Mouse (Mus musculus) kidney, adult 8-10 months (tissue): ENCODE measurements around the gene St5.

Experiments used
- DNase-seq, 2 experiments: peaks; one replicate each; pipeline ENCODE4 v3.0.0; 2022

The St5 gene

DNA sequence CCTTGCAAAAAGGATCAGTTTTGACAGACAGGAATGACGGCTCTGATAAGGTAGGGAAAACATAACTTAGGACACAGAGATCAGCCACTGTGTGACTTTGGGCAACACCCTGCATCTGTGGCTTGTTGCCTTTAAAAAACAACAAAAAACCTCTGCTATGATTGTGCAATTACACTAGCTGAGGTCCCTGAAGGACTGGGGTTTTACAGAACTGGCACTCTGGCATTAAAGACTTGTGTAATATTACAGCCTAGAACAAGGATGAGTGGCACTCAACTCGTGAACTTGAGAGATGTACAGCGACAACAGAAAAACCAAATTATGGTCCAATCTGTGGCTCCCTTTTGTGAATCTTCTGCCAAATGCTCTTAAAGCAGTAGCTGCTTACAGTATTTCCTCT lies 178.6 kb downstream of the St5 start:
- DNase-seq = no peak

DNA sequence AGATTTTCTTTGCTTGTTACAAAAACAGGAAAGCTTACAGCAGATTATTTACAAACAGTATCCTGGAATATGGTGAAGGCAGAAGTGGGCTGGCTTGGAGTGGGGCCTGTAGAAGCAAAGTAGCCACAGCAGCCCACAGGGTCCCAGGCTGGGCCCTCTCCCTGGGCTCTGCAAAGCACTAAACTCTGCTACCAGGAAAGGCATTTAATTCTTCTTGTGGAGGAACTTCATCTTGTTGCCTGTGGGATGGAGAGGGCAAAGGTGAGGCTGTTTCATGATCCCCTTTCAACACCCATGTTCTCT lies 179.0 kb downstream of the St5 start:
- no peak for DNase-seq

DNA sequence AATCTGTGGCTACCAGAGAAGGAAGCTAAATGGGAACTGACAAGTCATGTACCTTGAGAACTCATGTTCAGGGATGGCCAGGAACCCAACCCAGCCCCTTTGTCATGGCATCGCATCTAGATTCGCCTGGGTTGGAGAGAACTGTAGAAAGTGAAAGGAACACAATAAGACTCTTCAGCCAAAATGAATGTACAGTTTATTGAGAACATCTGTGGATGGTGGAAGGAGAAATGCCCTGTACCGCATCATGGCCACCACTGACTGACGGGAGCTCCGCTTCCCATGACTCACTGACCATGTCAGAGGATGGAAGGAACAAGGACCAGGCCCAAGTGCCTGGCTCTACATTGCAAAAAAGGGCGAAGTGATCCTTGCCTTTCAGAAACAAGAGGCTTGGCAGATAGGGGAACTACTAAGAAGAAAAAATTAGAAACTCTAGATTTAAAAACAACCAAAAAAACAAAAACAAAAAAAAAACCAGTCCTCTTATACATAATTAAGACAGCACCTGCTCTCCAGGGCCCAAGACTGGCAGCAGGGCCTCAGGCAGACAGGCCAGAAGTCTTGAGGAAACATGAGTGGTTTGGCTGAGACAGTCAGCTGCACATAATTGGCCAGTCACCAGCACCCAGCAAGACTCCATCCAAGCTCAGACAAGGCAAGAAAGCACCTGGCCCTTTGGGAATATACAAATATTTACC lies 179.5 kb downstream of the St5 start:
- no peak for DNase-seq

DNA sequence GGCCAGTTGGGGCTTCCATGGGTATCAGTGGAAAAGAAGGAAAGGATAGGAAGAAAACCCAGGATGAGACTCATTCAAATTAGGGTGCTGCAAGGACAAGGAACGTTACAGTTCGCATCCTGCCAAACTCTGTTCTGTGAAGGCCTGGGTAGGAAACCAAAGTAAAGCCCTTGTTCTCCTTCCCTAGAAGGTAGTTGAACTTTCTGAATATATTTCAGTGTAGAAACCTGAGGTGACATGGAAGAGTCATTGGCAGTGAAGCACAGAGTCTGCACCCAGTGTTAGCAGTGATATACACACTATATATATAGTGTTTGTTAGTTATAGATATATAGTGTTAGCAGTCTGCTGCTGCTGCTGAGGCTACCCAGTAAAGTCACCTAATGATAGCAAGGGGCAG lies 180.1 kb downstream of the St5 start:
- no peak for DNase-seq

DNA sequence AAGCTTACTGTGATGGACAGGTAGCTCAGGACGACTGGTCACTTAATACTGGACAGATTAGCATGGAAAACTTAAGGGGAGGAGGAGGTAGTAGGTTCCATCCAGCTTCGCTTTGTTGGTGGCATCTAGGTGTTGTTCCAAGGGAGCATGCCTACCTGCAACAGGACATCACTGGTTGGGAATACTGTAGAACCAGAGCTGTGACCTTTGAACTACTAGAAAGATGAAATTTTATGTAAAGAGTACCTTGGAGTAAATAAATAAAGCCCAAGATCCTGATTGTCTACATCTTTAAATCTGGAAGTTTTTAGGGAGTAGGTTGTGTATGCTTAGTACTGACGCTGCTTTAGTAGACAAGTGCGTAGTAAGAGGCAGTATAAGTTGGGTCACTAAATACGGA lies 181.3 kb downstream of the St5 start:
- no peak for DNase-seq

DNA sequence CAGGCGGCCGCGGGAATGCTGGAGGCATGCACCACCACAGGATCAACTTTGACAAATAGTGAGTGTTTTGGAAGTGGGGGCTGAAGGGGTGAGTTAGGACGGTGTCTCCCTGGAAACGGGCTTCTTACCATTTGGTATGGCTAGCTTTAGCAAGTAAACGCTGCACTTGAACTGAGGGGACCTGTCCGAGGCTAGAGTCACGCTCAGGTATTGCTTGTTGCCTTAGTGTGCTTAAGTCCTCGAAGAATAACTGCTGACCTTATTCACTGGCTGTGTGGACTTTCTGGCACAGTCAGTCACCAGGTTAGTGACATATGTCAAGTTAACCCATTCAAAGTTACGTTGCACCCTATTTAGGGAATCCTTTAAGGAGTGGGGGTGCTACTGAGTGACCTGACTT lies 183.5 kb downstream of the St5 start:
- DNase-seq = no peak

DNA sequence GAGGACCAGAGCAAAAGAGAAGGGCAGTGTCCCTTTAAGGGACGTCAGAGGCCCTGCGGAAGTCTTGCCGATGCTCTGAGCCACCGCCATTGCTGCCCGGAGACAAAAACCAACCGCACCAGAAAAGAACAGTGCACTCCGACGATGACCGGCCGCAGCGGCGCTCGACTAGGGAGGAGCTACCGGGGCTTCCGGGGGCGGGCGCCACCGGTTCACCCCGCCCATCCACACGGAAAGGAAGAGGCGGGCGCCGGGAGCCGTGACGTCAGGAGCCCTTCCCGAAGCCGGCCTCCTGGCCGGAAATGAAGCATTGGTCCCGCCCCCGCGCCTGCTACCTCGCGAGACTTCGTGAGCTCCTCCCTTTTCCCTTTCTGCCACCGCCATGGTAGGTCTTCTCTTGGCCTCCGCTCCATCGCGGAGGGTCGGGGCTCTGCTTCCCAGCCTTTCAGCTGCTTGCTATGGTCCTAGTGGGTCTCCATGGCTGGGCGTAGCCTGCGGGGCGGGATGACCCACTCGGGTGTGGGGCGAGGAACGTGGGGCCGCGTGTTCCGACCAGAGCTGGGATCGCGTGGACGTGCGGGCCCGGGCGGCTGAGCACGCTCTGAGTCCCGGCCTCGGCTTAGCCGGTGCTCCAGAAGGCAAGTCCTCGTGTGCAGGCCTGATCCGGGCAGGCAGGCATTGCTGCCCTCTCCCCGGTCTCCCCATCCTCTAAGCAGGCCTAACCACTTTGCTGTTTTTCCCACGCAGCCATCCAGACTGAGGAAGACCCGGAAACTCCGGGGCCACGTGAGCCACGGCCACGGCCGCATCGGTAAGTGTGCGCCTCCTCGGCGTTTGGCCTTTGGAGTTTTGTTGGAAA lies 184.3 kb downstream of the St5 start, which contains the start of gene Rpl27a:
TSS of gene Rpl27a (plus strand) at position 310 of the 859 bp plus-strand sequence.
- peak; percentile 98 to 99 for DNase-seq

DNA sequence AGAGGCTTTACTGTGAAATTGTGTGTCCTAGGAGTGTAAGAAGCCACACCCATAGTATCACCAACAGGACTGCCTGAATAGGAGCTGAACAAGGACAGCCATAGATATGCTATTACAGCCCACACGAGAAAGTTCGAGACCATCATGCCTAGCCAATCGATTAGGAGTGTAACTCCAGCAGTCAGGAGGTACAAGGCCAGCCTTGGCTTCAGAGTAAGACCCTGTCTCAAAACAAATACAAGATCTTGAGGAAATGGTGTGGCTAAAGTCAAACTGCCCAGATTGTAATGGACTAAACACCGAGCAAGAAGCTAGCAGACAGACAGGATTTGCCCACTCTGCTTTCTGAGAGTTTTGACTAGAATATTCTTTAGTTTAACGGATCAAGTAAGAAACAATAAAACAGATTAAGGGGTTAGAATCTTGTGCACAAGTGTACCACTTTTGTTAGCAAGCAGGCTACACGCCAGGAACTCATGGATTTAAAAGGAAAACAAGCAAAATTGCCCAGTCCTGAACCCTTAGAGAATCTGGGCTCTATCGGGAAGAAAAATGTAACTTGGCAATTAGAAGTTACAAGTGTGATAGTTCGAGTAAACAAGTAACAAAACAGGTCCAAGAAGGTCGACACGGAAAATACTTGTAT lies 185.2 kb downstream of the St5 start:
- peak in 1 of 2 experiments; percentile 12 for DNase-seq

DNA sequence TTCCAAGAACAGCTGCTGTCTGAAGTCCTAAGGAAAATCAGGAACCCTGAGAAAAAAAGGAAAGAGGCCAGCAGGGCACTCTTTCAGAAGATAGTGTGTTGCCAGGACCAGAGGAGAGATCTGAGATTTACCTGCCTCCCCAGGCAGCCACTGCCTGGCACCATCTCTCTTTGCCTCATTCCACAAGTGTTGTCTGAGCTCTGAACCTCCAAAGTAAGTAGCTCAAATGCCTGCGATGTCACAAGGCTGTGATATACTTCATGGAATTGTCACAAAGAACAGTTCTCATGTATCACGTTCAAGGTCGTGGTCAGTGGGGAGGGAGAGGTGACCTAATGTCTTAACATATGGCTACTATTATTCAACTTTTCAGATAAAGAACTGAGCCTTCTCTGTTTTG lies 186.9 kb downstream of the St5 start:
- DNase-seq = no peak

DNA sequence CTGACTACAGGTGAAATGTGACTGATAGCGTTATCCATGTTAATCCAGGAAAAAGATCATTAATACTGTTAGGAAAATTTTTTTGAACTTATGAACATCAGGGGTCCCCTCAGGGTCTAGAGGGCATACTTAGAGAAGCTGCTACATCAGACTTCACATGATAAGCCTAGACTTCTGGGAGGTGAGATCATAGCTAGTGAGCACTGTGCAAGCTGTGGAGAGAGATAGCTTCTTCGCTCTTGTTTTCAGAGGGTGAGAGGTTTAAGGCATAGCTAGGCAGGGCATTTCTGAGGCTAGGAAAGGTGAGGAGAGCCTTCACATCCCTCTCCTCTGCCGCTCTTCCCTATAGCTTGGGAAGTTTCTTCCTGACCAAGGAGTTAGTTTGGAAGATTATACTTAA lies 191.6 kb downstream of the St5 start:
- no peak for DNase-seq

DNA sequence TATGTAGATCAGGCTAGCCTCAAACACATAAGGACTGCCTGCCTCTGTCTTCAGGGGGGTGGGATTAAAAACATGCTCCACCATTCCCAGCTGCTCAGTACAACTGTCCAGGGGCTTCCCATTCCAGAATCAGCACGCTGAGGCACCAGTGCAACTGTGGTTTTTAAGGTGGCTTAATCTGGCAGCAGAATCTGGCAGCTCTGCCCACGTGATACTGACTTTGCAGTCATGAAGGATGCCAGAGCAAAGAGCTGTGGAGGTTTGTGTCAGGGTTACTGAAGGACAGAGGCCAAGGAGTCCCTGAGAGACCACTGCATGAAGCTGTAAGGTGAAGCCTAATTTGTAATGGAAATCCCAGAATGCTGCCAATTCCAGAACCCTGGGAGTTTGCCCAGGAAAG lies 192.6 kb downstream of the St5 start:
- DNase-seq = peak; percentile 19 to 46

DNA sequence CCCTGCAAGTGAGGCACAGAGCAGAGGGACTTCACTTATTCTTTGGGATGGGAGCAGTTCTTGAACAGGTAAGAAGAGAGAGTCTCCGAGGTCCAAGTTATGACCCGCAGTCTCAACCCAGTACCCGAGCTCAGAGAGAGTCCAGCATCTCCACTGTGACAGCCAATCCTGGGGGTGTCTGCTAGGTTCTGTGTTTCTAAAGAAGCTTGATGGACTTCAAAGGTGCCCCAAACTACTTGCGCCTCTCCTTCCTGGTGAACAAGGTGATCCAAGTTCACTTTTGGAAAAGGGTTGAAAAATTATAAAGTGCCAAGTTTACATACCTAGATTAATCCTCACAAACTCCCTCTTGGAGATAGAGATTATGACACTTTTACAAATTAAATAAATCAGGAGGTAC lies 195.4 kb downstream of the St5 start, which contains the start of gene Trim66:
TSS of gene Trim66 (minus strand) at position 101 of the 400 bp plus-strand sequence.
- DNase-seq = no peak

DNA sequence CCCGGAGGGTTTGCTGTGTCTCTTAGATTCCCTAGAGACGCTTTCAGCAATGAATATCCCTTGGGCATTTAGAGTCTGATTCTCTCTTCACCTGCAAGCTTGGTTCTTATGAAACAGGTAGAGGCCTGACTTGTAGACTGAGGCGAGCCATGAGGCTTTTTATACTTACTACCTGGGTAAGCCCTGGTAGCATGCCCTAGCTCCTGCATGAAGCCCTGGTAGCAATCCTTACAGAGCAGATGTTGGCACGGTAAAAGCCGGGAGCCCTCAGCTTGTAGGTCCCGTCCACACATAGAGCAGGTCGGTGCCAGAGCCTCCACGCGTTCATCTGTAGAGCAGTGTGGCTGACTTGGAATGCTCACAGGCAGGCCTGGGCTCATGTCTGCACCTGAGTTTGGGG lies 195.8 kb downstream of the St5 start:
- no peak for DNase-seq

DNA sequence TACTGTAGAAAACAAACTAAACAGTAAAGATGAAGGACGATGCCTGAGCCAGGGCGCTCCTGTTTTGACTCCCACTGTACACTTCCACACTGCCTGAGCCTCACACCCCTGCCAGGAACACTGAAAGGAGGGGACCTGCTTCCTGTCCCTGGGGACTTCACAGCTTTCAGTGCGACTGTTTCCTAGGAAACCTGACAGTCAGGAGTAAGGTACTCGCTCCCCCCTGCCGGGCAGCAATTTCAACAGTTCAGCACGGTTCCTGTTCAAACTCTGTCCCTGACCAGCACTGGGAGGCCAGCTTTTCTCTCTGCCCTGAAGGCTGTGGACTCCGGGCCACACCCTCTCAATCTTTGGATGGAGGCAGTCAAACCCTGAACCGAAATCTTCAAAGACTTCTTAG lies 196.3 kb downstream of the St5 start:
- DNase-seq = no peak

DNA sequence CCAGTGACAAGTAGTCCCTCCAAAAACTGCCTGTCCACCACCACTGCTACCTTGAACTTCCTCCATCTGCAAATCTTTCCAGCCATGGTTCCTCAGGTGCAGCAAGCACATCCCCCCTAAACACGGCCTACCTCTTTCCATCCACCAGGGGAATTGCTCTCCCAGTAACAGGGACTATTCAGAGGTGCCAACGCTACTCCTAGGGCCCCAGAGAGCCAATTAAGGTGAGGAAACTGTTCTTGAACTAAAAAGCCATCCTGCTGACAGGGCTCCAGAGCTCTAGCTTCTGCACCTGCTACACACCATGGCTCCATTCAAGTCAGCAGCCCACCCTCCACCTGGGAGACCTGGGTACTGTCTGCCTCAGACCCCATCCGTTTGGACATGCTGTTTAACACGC lies 205.9 kb downstream of the St5 start:
- no peak for DNase-seq

DNA sequence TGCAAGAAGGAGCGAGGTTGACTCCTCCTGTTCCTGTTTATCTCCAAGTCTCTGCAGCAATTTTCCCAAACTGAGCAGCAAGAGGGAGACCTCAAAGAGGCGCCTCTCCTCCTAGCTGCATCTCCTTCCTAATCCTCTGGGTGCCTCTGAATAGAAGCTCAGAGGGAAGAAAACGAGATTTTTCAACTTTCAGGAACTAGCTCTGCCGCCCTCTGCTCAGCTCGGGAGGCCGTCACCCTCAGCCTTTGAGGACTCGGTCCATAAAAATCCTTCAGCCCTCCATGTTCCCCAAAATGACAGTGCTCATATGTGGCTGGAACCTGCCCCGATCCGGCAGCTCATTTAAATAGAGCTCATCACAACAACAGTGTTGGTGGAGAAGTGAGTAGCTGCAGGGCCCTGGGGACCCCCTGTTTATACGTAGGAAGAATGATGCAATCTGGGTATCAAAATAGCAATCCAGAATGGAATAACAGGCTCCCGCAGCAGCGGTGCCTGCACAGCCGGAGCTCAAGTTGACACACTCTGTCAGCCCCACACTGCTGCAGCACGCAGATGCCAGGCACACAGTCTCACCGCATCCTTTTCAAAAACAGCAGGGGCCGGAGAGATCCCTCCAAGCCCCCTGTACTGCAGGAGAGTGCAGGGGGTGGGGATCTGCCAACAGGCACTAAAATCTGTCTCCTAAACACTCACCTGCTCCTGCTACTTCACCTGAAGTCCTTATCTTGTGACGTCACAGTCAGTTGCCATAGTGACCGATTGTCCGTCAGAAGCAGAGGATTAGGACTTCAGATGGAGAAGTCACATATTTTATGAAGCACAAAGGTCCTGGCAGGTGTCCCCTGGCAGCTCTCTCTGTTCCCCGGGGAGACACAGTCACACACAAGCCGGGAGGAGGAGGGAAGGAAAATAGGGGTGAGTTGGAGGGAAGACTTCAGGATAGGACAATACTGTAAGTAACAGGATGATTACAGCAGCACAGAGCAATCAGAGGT lies 209.8 kb downstream of the St5 start:
- no peak for DNase-seq

DNA sequence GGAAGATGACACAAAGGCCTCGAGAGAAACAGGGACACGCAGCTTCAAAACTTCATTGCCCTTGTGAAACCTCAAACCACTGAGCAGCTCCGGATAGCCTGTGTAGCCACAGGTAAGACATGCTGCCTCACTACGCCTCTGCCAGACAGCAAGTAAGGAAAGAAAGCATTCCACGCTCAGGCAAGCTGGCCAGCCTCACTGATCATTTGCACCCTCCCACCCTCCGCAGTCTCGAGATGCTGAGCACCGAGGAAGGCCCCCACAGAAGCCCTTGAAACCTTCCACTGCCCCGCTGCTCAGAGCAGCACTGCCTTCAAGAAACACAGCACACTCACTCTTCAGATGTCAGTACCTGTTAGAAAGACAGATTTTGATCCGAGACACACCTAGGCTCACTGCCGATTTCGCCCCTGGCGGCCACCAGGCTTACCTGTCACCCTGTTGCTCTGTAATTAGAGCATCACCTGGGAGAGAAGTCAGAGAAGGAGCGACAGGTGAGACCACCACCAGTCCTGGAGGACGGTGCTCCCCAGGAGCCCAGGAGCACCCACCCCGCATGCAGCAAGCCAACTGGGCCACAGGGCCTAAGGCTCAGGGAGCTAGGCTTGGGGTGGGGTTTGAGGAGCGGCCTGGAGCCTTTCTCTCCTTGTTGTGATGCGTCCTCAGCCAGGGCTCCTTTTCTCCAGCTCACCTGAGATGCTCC lies 210.6 kb downstream of the St5 start:
- DNase-seq = no peak

DNA sequence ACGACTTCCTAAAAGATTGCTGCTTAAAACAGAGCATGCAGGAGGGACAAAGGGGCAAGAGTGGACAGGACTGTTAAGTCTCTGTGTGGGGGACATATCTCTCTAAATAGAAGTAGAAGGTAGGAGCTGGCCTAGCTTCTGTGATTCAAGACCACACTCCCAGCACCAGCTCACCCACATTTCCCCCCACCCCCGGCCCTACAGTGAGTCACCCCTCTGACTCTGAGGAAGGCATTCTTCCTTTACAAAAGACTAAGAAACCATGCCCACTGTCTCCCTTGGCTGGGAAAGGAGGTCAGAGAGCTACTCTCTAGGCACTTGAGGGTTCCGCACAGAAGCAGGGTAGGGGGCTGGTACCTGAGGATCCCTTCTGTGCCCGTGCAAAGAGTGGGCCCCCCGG lies 219.2 kb downstream of the St5 start:
- no peak for DNase-seq

DNA sequence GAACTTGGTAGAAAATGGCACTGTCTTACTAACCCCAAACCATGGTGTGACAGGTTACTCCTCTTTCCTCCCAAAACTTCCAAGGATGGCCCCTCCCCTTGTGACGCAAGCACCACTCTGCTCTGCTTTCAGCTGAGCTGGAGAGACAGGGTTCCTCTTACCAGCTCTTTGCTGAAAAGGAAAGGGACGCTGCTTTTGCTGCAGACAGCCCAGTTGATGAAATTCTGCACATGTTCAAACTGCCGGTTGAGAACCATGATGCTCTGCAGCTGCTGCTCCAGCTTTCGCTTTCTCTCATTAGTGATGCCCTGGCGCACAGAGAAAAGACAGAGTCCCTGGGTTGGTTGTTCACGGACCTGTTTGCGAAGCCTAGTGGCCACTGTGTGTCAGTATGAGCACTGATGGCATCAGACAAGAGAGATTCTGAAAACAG lies 222.6 kb downstream of the St5 start:
- peak in 1 of 2 experiments; percentile 3 for DNase-seq

DNA sequence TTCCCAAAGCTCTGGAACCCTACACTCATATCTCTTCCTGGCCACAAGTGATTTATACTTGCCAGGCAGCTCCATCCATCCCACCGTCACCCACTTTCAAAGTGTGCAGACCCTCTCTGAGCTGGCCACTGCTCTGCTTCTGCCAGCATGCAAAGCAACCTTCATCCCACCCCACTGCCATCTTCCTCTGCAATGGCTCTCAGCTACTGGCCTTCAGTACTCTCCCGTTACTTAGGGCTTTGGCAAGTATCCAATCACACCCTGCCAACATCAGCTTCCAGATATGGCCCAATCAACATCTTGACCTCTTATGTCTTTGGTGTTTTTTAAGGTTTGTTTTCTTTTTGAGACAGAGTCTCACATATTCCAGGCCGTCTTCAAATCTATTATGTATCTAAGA lies 225.5 kb downstream of the St5 start:
- DNase-seq = no peak
